Mouse (Mus musculus): Measurements from ENCODE around the gene Zmiz2.

DNA sequence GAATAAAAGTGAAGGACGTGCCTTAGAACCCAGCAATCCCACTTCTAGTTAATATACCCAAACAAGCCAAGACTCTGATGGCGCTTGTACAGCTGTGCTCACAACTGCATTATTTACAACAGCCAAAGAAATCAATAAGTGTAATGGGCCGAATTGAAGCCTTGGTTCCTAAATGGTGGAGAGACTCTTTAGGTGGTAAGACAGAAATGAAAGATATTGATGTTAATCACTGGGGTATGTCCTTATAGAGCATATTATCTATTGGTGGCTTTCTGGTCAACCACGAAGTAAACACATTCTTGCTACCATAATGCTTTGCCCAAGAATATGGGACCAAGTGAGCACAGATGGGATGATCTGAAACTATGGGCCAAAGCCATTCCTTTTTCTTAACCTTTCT is 51.3 kb downstream of the Zmiz2 start:
- no peak for TF ChIP-seq CTCF (IDR thresholded peaks at IDR 0.05; ENCODE audit: low read depth, low read length)
- no peak for TF ChIP-seq POLR2A (IDR thresholded peaks at IDR 0.05; ENCODE audit: insufficient read depth, low read length)
